Mouse (Mus musculus): ENCODE results near the gene Ugt2b38.
"Not testable (repeated sequence)": the region's sequence is repeated elsewhere in the genome, so short reads cannot be mapped to it uniquely, and the experiment has no call there.

The Ugt2b38 gene

GRCm38 (mm10) chr5:87424041-87424440, at the start of gene Ugt2b38:
Gene Ugt2b38, minus strand, starts transcription at chr5:87424203.
- DNase-seq, result not testable (repeated sequence)

GRCm38 (mm10) chr5:87458810-87459209, 34.8 kb upstream of the Ugt2b38 start:
- DNase-seq, result no peak

GRCm38 (mm10) chr5:87457701-87458100, 33.7 kb upstream of the Ugt2b38 start:
- DNase-seq, result no peak

- DNase-seq, result no peak
Observed at GRCm38 (mm10) chr5:87456216-87456850, 32.3 kb upstream of the Ugt2b38 start.

GRCm38 (mm10) chr5:87455519-87455918, 31.5 kb upstream of the Ugt2b38 start:
- DNase-seq, result no peak

- not testable (repeated sequence) for DNase-seq
Observed at GRCm38 (mm10) chr5:87452514-87452913, 28.5 kb upstream of the Ugt2b38 start.

- peak in 1 of 2 experiments; percentile 3 for DNase-seq
Observed at GRCm38 (mm10) chr5:87436264-87436663, 12.3 kb upstream of the Ugt2b38 start.

GRCm38 (mm10) chr5:87425676-87426075, 1.7 kb upstream of the Ugt2b38 start:
- DNase-seq, result no peak

- DNase-seq, result no peak
Observed at GRCm38 (mm10) chr5:87396968-87397367, 27.0 kb downstream of the Ugt2b38 start.

GRCm38 (mm10) chr5:87390818-87391217, 33.2 kb downstream of the Ugt2b38 start:
- peak in 1 of 2 experiments; percentile 2 for DNase-seq

GRCm38 (mm10) chr5:87380234-87380633, 43.8 kb downstream of the Ugt2b38 start:
- DNase-seq, result no peak

- no peak for DNase-seq
Observed at GRCm38 (mm10) chr5:87379825-87380224, 44.2 kb downstream of the Ugt2b38 start.

- DNase-seq, result no peak
Observed at GRCm38 (mm10) chr5:87375874-87376383, 48.1 kb downstream of the Ugt2b38 start.

- DNase-seq, result no peak
Observed at GRCm38 (mm10) chr5:87373502-87373863, 50.5 kb downstream of the Ugt2b38 start.

- DNase-seq, result not testable (repeated sequence)
Observed at GRCm38 (mm10) chr5:87372788-87373501, 51.1 kb downstream of the Ugt2b38 start.
